Mouse (Mus musculus): ENCODE results near the gene Capn15. TPM values are rescaled to one million over a fixed set of nuclear protein-coding genes. Genes with fewer than 3 reads are reported as not detected.

Gene Capn15
- polyA plus RNA-seq, 1 experiment from 2014 or later = 15.2 TPM

DNA sequence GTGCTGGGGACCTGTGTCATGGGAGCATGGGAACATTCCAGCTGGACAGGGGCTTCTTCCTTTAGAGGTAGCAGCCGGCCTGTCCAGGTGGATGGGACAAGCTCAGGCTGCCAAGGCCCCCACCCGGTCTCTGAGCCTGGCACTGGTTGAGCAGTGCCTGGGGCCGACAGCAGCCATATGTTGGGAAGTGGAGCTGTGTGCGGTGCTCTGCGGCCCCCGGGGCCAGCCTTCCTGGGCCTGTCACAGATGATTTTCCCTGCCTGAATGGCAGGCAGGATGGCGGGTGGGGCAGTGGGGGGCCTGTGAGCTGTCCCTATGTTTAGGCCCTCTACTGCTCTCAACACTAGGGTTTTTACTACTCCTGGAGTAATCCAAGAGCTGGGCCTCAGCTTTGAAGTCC is 29.4 kb downstream of the Capn15 start:
- no peak for ATAC-seq (replicated peaks; ENCODE audit: insufficient number of reproducible peaks, low FRiP score, low TSS enrichment)
- WGBS (ENCODE audit: insufficient replicate concordance) = 69% methylated on average over 7 of the region's 7 CpGs
- peaks cover 25% of the 10 kb centered on the region for H3K27me3 ChIP-seq (ENCODE audit: control insufficient read depth, insufficient read depth, low read length)
- H3K9ac ChIP-seq (ENCODE audit: low read depth, low read length) = no peak overlapping the region
- H3K36me3 ChIP-seq (ENCODE audit: control insufficient read depth, insufficient read depth, low read length) = peaks cover 3% of the 10 kb centered on the region; the same call in 1 of the 2 replicates
- H3K9me3 ChIP-seq (replicated peaks; ENCODE audit: control insufficient read depth, low read length) = no peaks in the 10 kb centered on the region
- H3K4me3 ChIP-seq (ENCODE audit: low read depth, low read length) = no peak overlapping the region
- peaks cover 13% of the 10 kb centered on the region for H3K4me1 ChIP-seq (ENCODE audit: control insufficient read depth, insufficient read depth, low read length)
- H3K4me2 ChIP-seq = no peak overlapping the region
- no peak overlapping the region for H3K27ac ChIP-seq (ENCODE audit: low read depth, low read length)

- Histone ChIP-seq H3K4me1 (ENCODE audit: control insufficient read depth, insufficient read depth, low read length) (peaks cover 16% of the 10 kb centered on the region), H3K4me3 (ENCODE audit: low read depth, low read length) (no peak overlapping the region), H3K4me2 (no peak overlapping the region), H3K36me3 (ENCODE audit: control insufficient read depth, insufficient read depth, low read length) (peaks cover 3% of the 10 kb centered on the region; the same call in 1 of the 2 replicates), H3K27ac (ENCODE audit: low read depth, low read length) (no peak overlapping the region), H3K9ac (ENCODE audit: low read depth, low read length) (no peak overlapping the region), H3K27me3 (ENCODE audit: control insufficient read depth, insufficient read depth, low read length) (peaks cover 29% of the 10 kb centered on the region), H3K9me3 (replicated peaks; ENCODE audit: control insufficient read depth, low read length) (no peaks in the 10 kb centered on the region)
- WGBS (ENCODE audit: insufficient replicate concordance) = 57% methylated on average over 3 of the region's 3 CpGs
- ATAC-seq (replicated peaks; ENCODE audit: insufficient number of reproducible peaks, low FRiP score, low TSS enrichment) = no peak
Observed at GRCm38 (mm10) chr17:25955736-25956135, 29.9 kb downstream of the Capn15 start.

DNA sequence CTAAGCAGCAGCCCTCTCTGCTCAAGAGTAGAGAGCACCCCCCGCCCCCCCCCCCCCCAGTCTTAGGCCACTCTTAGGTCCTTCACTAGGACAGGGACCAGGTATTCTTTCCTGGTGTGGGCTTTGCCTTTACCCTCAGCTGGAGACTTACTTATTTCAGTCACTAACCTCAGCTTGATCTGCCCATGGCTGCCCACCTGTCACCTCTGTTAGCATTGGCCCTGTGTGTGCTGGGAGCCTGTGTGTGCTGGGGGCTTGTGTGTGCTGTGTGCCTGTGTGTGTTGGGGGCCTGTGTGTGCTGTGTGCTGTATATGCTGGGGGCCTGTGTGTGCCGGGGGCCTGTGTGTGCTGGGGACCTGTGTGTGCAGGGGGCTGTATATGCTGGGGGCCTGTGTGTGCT is 30.9 kb downstream of the Capn15 start:
- H3K9ac ChIP-seq (ENCODE audit: low read depth, low read length) = no peak overlapping the region
- H3K36me3 ChIP-seq (ENCODE audit: control insufficient read depth, insufficient read depth, low read length) = no peaks in the 10 kb centered on the region
- ATAC-seq (replicated peaks; ENCODE audit: insufficient number of reproducible peaks, low FRiP score, low TSS enrichment) = no peak
- H3K9me3 ChIP-seq (replicated peaks; ENCODE audit: control insufficient read depth, low read length) = no peaks in the 10 kb centered on the region
- H3K27me3 ChIP-seq (ENCODE audit: control insufficient read depth, insufficient read depth, low read length) = peaks cover 40% of the 10 kb centered on the region
- H3K27ac ChIP-seq (ENCODE audit: low read depth, low read length) = no peak overlapping the region
- H3K4me1 ChIP-seq (ENCODE audit: control insufficient read depth, insufficient read depth, low read length) = peaks cover 13% of the 10 kb centered on the region
- H3K4me3 ChIP-seq (ENCODE audit: low read depth, low read length) = no peak overlapping the region
- 97% methylated on average over 2 of the region's 2 CpGs for WGBS (ENCODE audit: insufficient replicate concordance)
- no peak overlapping the region for H3K4me2 ChIP-seq

DNA sequence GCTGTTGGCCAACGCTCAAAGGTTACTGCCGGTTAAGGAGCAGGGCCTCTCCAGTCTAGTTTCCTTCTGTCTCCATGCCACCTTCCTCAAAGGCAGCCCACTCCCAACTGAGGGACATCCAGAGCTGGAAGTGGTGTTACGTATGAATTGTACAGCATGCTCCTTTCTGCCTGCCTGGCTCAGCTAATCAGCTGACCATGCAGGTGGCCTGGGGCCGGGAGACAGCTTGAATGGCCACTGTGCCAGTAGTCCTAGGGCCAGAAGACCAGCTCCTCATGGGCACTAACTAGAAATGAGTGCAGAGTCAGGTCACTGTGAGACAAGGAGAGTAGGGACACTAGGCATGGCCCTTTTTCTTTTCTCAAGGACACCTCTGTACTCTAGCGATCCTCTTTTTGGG is 32.4 kb downstream of the Capn15 start:
- Histone ChIP-seq H3K4me2 (no peak overlapping the region), H3K9me3 (replicated peaks; ENCODE audit: control insufficient read depth, low read length) (no peaks in the 10 kb centered on the region), H3K4me1 (ENCODE audit: control insufficient read depth, insufficient read depth, low read length) (peaks cover 13% of the 10 kb centered on the region), H3K4me3 (ENCODE audit: low read depth, low read length) (no peak overlapping the region), H3K36me3 (ENCODE audit: control insufficient read depth, insufficient read depth, low read length) (no peaks in the 10 kb centered on the region), H3K27ac (ENCODE audit: low read depth, low read length) (no peak overlapping the region), H3K27me3 (ENCODE audit: control insufficient read depth, insufficient read depth, low read length) (peaks cover 41% of the 10 kb centered on the region), H3K9ac (ENCODE audit: low read depth, low read length) (no peak overlapping the region)
- 77% methylated on average over 5 of the region's 5 CpGs for WGBS (ENCODE audit: insufficient replicate concordance)
- ATAC-seq (replicated peaks; ENCODE audit: insufficient number of reproducible peaks, low FRiP score, low TSS enrichment) = no peak

DNA sequence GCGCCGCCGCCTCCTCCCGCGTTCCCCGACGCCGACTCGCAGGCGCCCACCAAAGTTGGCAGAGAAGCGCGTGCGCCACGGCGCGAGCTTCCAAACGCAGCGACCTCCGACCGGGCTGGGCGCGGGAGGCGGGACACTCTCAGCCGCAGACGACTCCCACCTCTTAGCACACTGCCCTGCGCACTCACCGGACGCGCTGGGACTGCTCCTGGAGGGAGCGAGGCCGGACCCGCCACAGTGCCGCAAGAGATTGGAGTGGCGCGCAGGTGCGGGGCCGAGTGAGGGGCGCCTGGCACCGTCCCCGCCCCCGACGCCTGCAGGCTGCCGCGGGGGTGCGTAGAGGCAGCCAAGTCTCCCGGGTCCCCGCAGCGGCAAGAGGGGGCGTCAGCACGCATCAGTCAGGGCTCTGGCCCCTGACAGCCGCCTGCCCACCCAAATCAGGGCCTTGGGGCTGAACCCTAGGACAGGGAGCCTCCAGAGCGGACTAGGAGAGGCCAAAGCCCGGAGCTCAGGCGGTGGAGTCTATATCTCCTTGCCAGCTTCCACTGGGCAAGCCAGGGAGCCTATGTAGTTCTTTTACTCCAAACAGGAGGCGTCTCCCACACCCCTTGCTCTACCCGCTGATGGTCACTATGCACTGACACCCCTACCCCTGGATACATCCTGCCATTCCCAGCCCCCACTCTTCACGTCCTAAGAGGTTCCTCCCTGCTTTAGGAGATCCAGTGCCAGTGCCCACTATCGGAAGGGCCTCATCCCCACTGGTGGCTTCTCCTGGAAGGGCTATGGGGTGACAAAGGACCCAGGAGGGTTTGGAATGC is 33.6 kb downstream of the Capn15 start, which contains the start of gene A930017K11Rik:
Gene A930017K11Rik, minus strand, starts transcription at position 763 of the 821 bp plus-strand sequence.
- Histone ChIP-seq H3K9ac (ENCODE audit: low read depth, low read length) (peak within 1 kb of the TSS; percentile 30), H3K9me3 (replicated peaks; ENCODE audit: control insufficient read depth, low read length) (no peaks in the 10 kb centered on the region), H3K27ac (ENCODE audit: low read depth, low read length) (no peak within 1 kb of the TSS), H3K27me3 (ENCODE audit: control insufficient read depth, insufficient read depth, low read length) (peaks cover 41% of the 10 kb centered on the region), H3K4me1 (ENCODE audit: control insufficient read depth, insufficient read depth, low read length) (peaks cover 13% of the 10 kb centered on the region), H3K4me3 (ENCODE audit: low read depth, low read length) (peak within 1 kb of the TSS; percentile 52), H3K4me2 (peak within 1 kb of the TSS; percentile 78), H3K36me3 (ENCODE audit: control insufficient read depth, insufficient read depth, low read length) (no peaks in the 10 kb centered on the region)
- WGBS (ENCODE audit: insufficient replicate concordance) = 2% methylated on average over 57 of the region's 58 CpGs
- no peak; the same call in 1 of the 2 replicates for ATAC-seq (replicated peaks; ENCODE audit: insufficient number of reproducible peaks, low FRiP score, low TSS enrichment)

GRCm38 (mm10) chr17:25951225-25951802 is 34.3 kb downstream of the Capn15 start:
- H3K36me3 ChIP-seq (ENCODE audit: control insufficient read depth, insufficient read depth, low read length) = no peaks in the 10 kb centered on the region
- peak overlapping the region; percentile 30; the same call in 1 of the 2 replicates for H3K9ac ChIP-seq (ENCODE audit: low read depth, low read length)
- peaks cover 41% of the 10 kb centered on the region for H3K27me3 ChIP-seq (ENCODE audit: control insufficient read depth, insufficient read depth, low read length)
- H3K4me3 ChIP-seq (ENCODE audit: low read depth, low read length) = peak overlapping the region; percentile 52
- ATAC-seq (replicated peaks; ENCODE audit: insufficient number of reproducible peaks, low FRiP score, low TSS enrichment) = no peak
- H3K27ac ChIP-seq (ENCODE audit: low read depth, low read length) = no peak overlapping the region
- peak overlapping the region; percentile 78 for H3K4me2 ChIP-seq
- H3K9me3 ChIP-seq (replicated peaks; ENCODE audit: control insufficient read depth, low read length) = no peaks in the 10 kb centered on the region
- peaks cover 13% of the 10 kb centered on the region for H3K4me1 ChIP-seq (ENCODE audit: control insufficient read depth, insufficient read depth, low read length)
- WGBS (ENCODE audit: insufficient replicate concordance) = under 1% methylated on average over 33 of the region's 33 CpGs

DNA sequence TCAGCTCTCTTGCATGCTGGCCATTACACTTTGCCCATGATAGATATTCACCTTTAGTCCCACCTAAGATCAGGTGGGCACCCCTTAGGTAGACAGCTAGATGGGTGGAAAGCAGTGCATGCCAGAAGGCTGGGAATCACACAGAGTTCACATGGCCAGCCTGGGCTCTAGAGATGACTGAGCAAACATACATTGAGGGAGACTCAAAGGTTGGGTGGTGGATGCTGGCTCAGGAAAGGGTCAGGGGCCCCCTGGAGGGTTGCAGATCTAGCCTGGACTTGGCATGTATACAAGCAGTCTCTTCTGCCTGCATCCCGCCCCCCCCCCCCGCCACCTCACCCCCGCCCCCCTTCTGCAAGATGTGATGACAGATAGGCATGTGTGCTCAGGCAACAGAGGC is 34.9 kb downstream of the Capn15 start:
- H3K4me2 ChIP-seq = no peak overlapping the region
- 0% methylated on average over 1 of the region's 3 CpGs for WGBS (ENCODE audit: insufficient replicate concordance)
- ATAC-seq (replicated peaks; ENCODE audit: insufficient number of reproducible peaks, low FRiP score, low TSS enrichment) = no peak

DNA sequence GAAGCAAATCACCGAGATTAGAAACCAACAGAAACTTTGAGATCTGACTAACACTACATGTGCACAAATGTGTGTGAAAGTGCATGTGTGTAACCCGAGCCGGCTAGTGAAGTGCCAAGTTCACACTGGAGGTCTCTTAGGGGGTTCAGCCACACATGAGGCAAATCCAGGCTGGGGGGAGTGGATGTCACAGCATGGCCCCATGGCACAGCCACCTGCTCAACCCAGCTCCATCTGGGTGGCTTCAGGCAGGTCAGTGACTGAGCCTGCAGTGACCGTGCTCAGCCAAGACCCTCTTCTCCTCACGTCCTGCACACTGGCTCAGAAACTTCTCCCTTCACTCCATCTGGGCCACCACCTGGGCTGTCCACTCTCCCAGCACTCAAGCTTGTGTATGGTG is 35.6 kb downstream of the Capn15 start:
- no peak overlapping the region for H3K4me2 ChIP-seq
- no peak overlapping the region for H3K9ac ChIP-seq (ENCODE audit: low read depth, low read length)
- H3K9me3 ChIP-seq (replicated peaks; ENCODE audit: control insufficient read depth, low read length) = no peaks in the 10 kb centered on the region
- WGBS (ENCODE audit: insufficient replicate concordance) = 75% methylated on average over 5 of the region's 5 CpGs
- H3K36me3 ChIP-seq (ENCODE audit: control insufficient read depth, insufficient read depth, low read length) = no peaks in the 10 kb centered on the region
- H3K4me3 ChIP-seq (ENCODE audit: low read depth, low read length) = no peak overlapping the region
- ATAC-seq (replicated peaks; ENCODE audit: insufficient number of reproducible peaks, low FRiP score, low TSS enrichment) = no peak
- H3K27me3 ChIP-seq (ENCODE audit: control insufficient read depth, insufficient read depth, low read length) = peaks cover 41% of the 10 kb centered on the region
- H3K4me1 ChIP-seq (ENCODE audit: control insufficient read depth, insufficient read depth, low read length) = peaks cover 13% of the 10 kb centered on the region
- no peak overlapping the region for H3K27ac ChIP-seq (ENCODE audit: low read depth, low read length)

More for the DNA sequence above, 34.9 kb downstream of the Capn15 start:
- Histone ChIP-seq H3K36me3 (ENCODE audit: control insufficient read depth, insufficient read depth, low read length) (no peaks in the 10 kb centered on the region), H3K9me3 (replicated peaks; ENCODE audit: control insufficient read depth, low read length) (no peaks in the 10 kb centered on the region), H3K27ac (ENCODE audit: low read depth, low read length) (no peak overlapping the region), H3K9ac (ENCODE audit: low read depth, low read length) (no peak overlapping the region), H3K27me3 (ENCODE audit: control insufficient read depth, insufficient read depth, low read length) (peaks cover 41% of the 10 kb centered on the region), H3K4me1 (ENCODE audit: control insufficient read depth, insufficient read depth, low read length) (peaks cover 13% of the 10 kb centered on the region), H3K4me3 (ENCODE audit: low read depth, low read length) (peak overlapping the region; percentile 52; the same call in 1 of the 2 replicates)

Data from heart, embryonic 11.5 days (tissue).